Mouse (Mus musculus) liver, adult 2 months (tissue): ENCODE data around the gene Rbm8a2.

Source experiments
- CTCF ChIP-seq: fragments of 200-500 bp; IDR thresholded peaks from 2 replicates; pipeline ENCODE4 v1.5.1; 2011; ENCODE audit warnings: low read depth, low read length, control low read depth
- POLR2A ChIP-seq: fragments of 200-500 bp; IDR thresholded peaks from 2 replicates; pipeline ENCODE4 v1.6.1; 2011; ENCODE audit warnings: low read length, control low read depth; ENCODE audit not compliant: insufficient read depth; ENCODE audit errors: extremely low read depth

DNA sequence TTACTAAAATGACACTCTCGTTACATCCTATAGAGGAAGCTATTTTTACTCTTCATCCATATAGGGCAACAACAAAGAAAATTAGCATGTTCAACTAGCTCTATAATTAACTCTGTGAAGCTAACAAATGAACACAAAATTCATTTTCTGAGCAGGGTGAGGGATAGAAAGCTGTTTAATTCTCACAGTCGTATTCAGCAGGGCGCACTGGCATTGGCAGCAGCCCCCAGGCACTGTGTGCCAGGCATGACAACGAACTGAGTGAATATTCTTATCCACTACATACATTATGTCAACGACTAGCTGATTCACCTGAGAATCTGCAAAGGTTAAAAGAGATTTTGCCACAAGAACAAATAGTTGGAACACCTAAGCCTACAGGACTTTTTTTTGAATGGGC, 8.2 kb downstream of the Rbm8a2 start:
- TF ChIP-seq POLR2A (no peak), CTCF (no peak)
